Mouse (Mus musculus) neutrophil, adult 5-6 weeks (primary cell): ENCODE measurements at regions not wholly inside any gene's neighbourhood (a gene's known extent, or its start where the extent isn't known, plus 50 kb on each side); places are given as distances from the start of the nearest gene placed in this dataset.

Source experiments
- ATAC-seq: fragments of 151-379, 151-347 bp; 2 replicates; pipeline ENCODE4 v1.8.0; 2017; ENCODE audit warnings: mild to moderate bottlenecking, moderate TSS enrichment; ENCODE audit not compliant: insufficient number of reproducible peaks, poor library complexity, low FRiP score, severe bottlenecking; ENCODE audit errors: extremely low read depth

GRCm38 (mm10) chr14:118416163-118416562, 149.4 kb downstream of the Gm9376 start:
- ATAC-seq: no peak

GRCm38 (mm10) chr14:118419442-118420193, 152.9 kb downstream of the Gm9376 start:
- no peak for ATAC-seq

GRCm38 (mm10) chr14:118422351-118423001, 155.7 kb downstream of the Gm9376 start:
- ATAC-seq: no peak

GRCm38 (mm10) chr14:118423269-118423668, 156.5 kb downstream of the Gm9376 start:
- peak; percentile 55 for ATAC-seq

- ATAC-seq: no peak
Observed at GRCm38 (mm10) chr14:118426562-118426961, 159.8 kb downstream of the Gm9376 start.

GRCm38 (mm10) chr14:118430286-118430685, 163.5 kb downstream of the Gm9376 start:
- no peak for ATAC-seq

GRCm38 (mm10) chr14:118430740-118431139, 164.0 kb downstream of the Gm9376 start:
- ATAC-seq: no peak

GRCm38 (mm10) chr14:118431241-118431882, 164.6 kb downstream of the Gm9376 start:
- ATAC-seq: 0 out of 2 replicates have a peak, but pooled peaks have one; percentile 44
